Comparison of ENCODE assay signal across 8 mouse cellular contexts in genomic region chr5:137286655-137287031, GRCm38 (mm10). TPM values are rescaled to one million over a fixed set of nuclear protein-coding genes. Genes with fewer than 3 reads are reported as not detected.
DNase-seq lines count a peak whose midpoint lies in the region; ATAC-seq and TF ChIP-seq lines count a peak whose summit lies in the region.

No protein-coding gene starts in this region.

- no peak for TF ChIP-seq POLR2A in brain, embryonic 14.5 days (IDR thresholded peaks at IDR 0.05; ENCODE audit: borderline replicate concordance, extremely low read depth, insufficient read depth, insufficient read length, poor library complexity, severe bottlenecking)
- no peak for TF ChIP-seq POLR2A in testis, adult 2 months (IDR thresholded peaks at IDR 0.05; ENCODE audit: control insufficient read depth, low read depth, low read length)

- WGBS in heart, embryonic 14.5 days, result under 1% methylated on average over 16 of the region's 16 CpGs
- under 1% methylated on average over 14 of the region's 16 CpGs for WGBS in liver, postnatal 0 days (ENCODE audit: insufficient replicate concordance)
- 1% methylated on average over 14 of the region's 16 CpGs for WGBS in neural tube, embryonic 14.5 days

- TF ChIP-seq CTCF in C2C12 (IDR thresholded peaks at IDR 0.05; ENCODE audit: control insufficient read depth, insufficient read depth, insufficient read length), result peak; percentile 93
- TF ChIP-seq CTCF in brain, embryonic 14.5 days (IDR thresholded peaks at IDR 0.05; ENCODE audit: borderline replicate concordance, extremely low read depth, insufficient read depth, insufficient read length), result peak; percentile 91
- peak; percentile 95 for TF ChIP-seq CTCF in liver, postnatal 0 days (IDR thresholded peaks at IDR 0.05; ENCODE audit: low read depth)
- TF ChIP-seq CTCF in testis, adult 2 months (IDR thresholded peaks at IDR 0.05; ENCODE audit: control insufficient read depth, insufficient read depth, insufficient replicate concordance, low read depth, low read length), result peak; percentile 74; the same call in 1 of the 2 replicates

- peaks cover 29% of the 10 kb centered on the region for H3K27me3 ChIP-seq in C2C12 (ENCODE audit: control insufficient read depth, insufficient read depth, insufficient read length)
- peaks cover 40% of the 10 kb centered on the region for H3K27me3 ChIP-seq in heart, embryonic 14.5 days (ENCODE audit: control insufficient read depth, insufficient read depth, low read length)
- peaks cover 31% of the 10 kb centered on the region for H3K27me3 ChIP-seq in liver, postnatal 0 days (ENCODE audit: insufficient read depth, low read length)
- H3K27me3 ChIP-seq in neural tube, embryonic 14.5 days (ENCODE audit: control insufficient read depth, insufficient read depth, low read length), result peaks cover 6% of the 10 kb centered on the region; the same call in 1 of the 2 replicates
- 0 out of 2 replicates have a peak, but pooled peaks cover 3% of the 10 kb centered on the region for H3K27me3 ChIP-seq in testis, adult 2 months (ENCODE audit: control insufficient read depth, insufficient read depth, low read length)

- no peak for TF ChIP-seq EP300 in liver, postnatal 0 days (IDR thresholded peaks at IDR 0.05; ENCODE audit: low read depth)

- peak overlapping the region; percentile 90 for H3K4me2 ChIP-seq in heart, embryonic 14.5 days (ENCODE audit: low read length)
- peak overlapping the region; percentile 99 for H3K4me2 ChIP-seq in liver, postnatal 0 days (ENCODE audit: low read depth, low read length)
- H3K4me2 ChIP-seq in neural tube, embryonic 14.5 days (ENCODE audit: low read depth, low read length), result peak overlapping the region; percentile 71

- H3K9ac ChIP-seq in heart, embryonic 14.5 days (ENCODE audit: low read length), result peak overlapping the region; percentile 54; the same call in 1 of the 2 replicates
- H3K9ac ChIP-seq in liver, postnatal 0 days (replicated peaks), result no peak overlapping the region
- peak overlapping the region; percentile 55 for H3K9ac ChIP-seq in neural tube, embryonic 14.5 days (replicated peaks; ENCODE audit: low read depth, low read length)

- no peaks in the 10 kb centered on the region for H3K79me2 ChIP-seq in C2C12 (ENCODE audit: control insufficient read depth, insufficient read depth)

- no peaks in the 10 kb centered on the region for H3K79me3 ChIP-seq in C2C12 (ENCODE audit: low read depth)

- ATAC-seq in heart, embryonic 14.5 days (ENCODE audit: insufficient number of reproducible peaks, insufficient read depth, low FRiP score, low read depth), result peak; percentile 40; the same call in 1 of the 2 replicates
- ATAC-seq in liver, postnatal 0 days, result no peak
- peak; percentile 78 for ATAC-seq in neural tube, embryonic 14.5 days (ENCODE audit: low read depth)

- H3K27ac ChIP-seq in heart, embryonic 14.5 days (replicated peaks in 1 of 2; ENCODE audit: control insufficient read depth in 1 of 2, insufficient read depth in 1 of 2, low read depth in 2 of 2, low read length in 2 of 2), result no peak overlapping the region
- H3K27ac ChIP-seq in liver, postnatal 0 days (ENCODE audit: low read depth), result no peak overlapping the region
- H3K27ac ChIP-seq in neural tube, embryonic 14.5 days (ENCODE audit: low read depth, low read length), result peak overlapping the region; percentile 80; the same call in 1 of the 2 replicates
- H3K27ac ChIP-seq in testis, adult 2 months (ENCODE audit: control insufficient read depth, insufficient read depth, low read depth, low read length), result no peak overlapping the region

- no peak overlapping the region for H3ac ChIP-seq in C2C12 (ENCODE audit: control insufficient read depth, insufficient read length, low read depth)

- H3K9me3 ChIP-seq in heart, embryonic 14.5 days (ENCODE audit: control insufficient read depth, low read length), result no peaks in the 10 kb centered on the region
- no peaks in the 10 kb centered on the region for H3K9me3 ChIP-seq in liver, postnatal 0 days (ENCODE audit: low read length)
- no peaks in the 10 kb centered on the region for H3K9me3 ChIP-seq in neural tube, embryonic 14.5 days (ENCODE audit: control insufficient read depth, low read length)

- DNase-seq in brain, embryonic 14.5 days (ENCODE audit: low read depth), result peak; percentile 94
- peak; percentile 52 for DNase-seq in fibroblast of lung, adult 2 months (ENCODE audit: low read depth)
- peak; percentile 88 to 94 for DNase-seq in kidney, postnatal 25 days
- DNase-seq in liver, postnatal 0 days, result peak; percentile 93

- no peak overlapping the region for H3K4me3 ChIP-seq in C2C12 (ENCODE audit: insufficient read depth, poor library complexity, severe bottlenecking)
- peak overlapping the region; percentile 28 to 41 for H3K4me3 ChIP-seq in heart, embryonic 14.5 days (ENCODE audit: control insufficient read depth in 1 of 2, insufficient read depth in 1 of 2, low read depth in 1 of 2, low read length in 2 of 2)
- H3K4me3 ChIP-seq in liver, postnatal 0 days (ENCODE audit: low read depth, low read length), result peak overlapping the region; percentile 62
- peak overlapping the region; percentile 38 for H3K4me3 ChIP-seq in neural tube, embryonic 14.5 days (ENCODE audit: low read depth, low read length)
- H3K4me3 ChIP-seq in testis, adult 2 months (ENCODE audit: control insufficient read depth, low read depth, low read length), result no peak overlapping the region

- H3K36me3 ChIP-seq in C2C12 (ENCODE audit: control insufficient read depth, insufficient read depth), result no peaks in the 10 kb centered on the region
- no peaks in the 10 kb centered on the region for H3K36me3 ChIP-seq in heart, embryonic 14.5 days (ENCODE audit: control insufficient read depth, insufficient read depth, low read length)
- no peaks in the 10 kb centered on the region for H3K36me3 ChIP-seq in liver, postnatal 0 days (replicated peaks; ENCODE audit: insufficient read depth, low read length)
- H3K36me3 ChIP-seq in neural tube, embryonic 14.5 days (ENCODE audit: control insufficient read depth, insufficient read depth, low read length), result no peaks in the 10 kb centered on the region
- H3K36me3 ChIP-seq in testis, adult 2 months (ENCODE audit: control insufficient read depth, insufficient read depth, low read length), result no peaks in the 10 kb centered on the region

- peaks cover 13 to 27% of the 10 kb centered on the region in 2 experiments for H3K4me1 ChIP-seq in heart, embryonic 14.5 days (ENCODE audit: control insufficient read depth in 2 of 2, insufficient read depth in 2 of 2, low read length in 2 of 2)
- peaks cover 19% of the 10 kb centered on the region for H3K4me1 ChIP-seq in liver, postnatal 0 days (ENCODE audit: insufficient read depth)
- H3K4me1 ChIP-seq in neural tube, embryonic 14.5 days (ENCODE audit: control insufficient read depth, insufficient read depth, low read length), result peaks cover 9% of the 10 kb centered on the region; the same call in 1 of the 2 replicates
- peaks cover 16% of the 10 kb centered on the region for H3K4me1 ChIP-seq in testis, adult 2 months (ENCODE audit: control insufficient read depth, insufficient read depth, low read length)

TF ChIP-seq in C2C12, 6 proteins besides CTCF, POLR2A, EP300 and RAD21 (continues in another document):
- TF ChIP-seq MAX (IDR thresholded peaks at IDR 0.05) (no peak), MYOD1 (IDR thresholded peaks at IDR 0.05; ENCODE audit: control insufficient read depth, insufficient read length, low read depth) (no peak), FOSL1 (IDR thresholded peaks at IDR 0.05; ENCODE audit: insufficient read depth, low read length, poor library complexity, severe bottlenecking) (no peak), MYOG (IDR thresholded peaks at IDR 0.05; ENCODE audit: control insufficient read depth, extremely low read depth, insufficient read length) (no peak), CEBPB (IDR thresholded peaks at IDR 0.05; ENCODE audit: low read depth) (no peak)

RNA-seq across cellular contexts. Expression of gene Ache, which starts 0.7 kb away (rescaled TPM):
- polyA plus RNA-seq in C2C12 (2012; fragmentation: generic; extraction: Trizol), result 0.06 TPM
- polyA plus RNA-seq in brain, embryonic 14.5 days (2012; rRNA removed), result 18.8 and 32.5 TPM in 2 replicates
- polyA plus RNA-seq in heart, embryonic 14.5 days (2014; fragmentation: Nextera tagmentation; extraction: Ambion mirVana), result 11.2 and 12.5 TPM in 2 replicates
- polyA plus RNA-seq in liver, postnatal 0 days (2015; fragmentation: Nextera tagmentation; extraction: Ambion mirVana), result 10.3 and 11.1 TPM in 2 replicates
- 61.8 and 79.1 TPM in 2 replicates for polyA plus RNA-seq in neural tube, embryonic 14.5 days (2014; fragmentation: Nextera tagmentation; extraction: Ambion mirVana)
- polyA plus RNA-seq in testis, adult 2 months (2012; rRNA removed), result 0.09 and 0.30 TPM in 2 replicates

RNA-seq across cellular contexts. Expression of gene Ufsp1, which starts 7.8 kb away (rescaled TPM):
- 10.6 TPM for polyA plus RNA-seq in C2C12 (2012; fragmentation: generic; extraction: Trizol)
- polyA plus RNA-seq in brain, embryonic 14.5 days (2012; rRNA removed), result 10.0 and 11.9 TPM in 2 replicates
- polyA plus RNA-seq in heart, embryonic 14.5 days (2014; fragmentation: Nextera tagmentation; extraction: Ambion mirVana), result 7.1 and 7.4 TPM in 2 replicates
- polyA plus RNA-seq in liver, postnatal 0 days (2015; fragmentation: Nextera tagmentation; extraction: Ambion mirVana), result 9.1 and 9.5 TPM in 2 replicates
- polyA plus RNA-seq in neural tube, embryonic 14.5 days (2014; fragmentation: Nextera tagmentation; extraction: Ambion mirVana), result 19.7 and 24.0 TPM in 2 replicates
- polyA plus RNA-seq in testis, adult 2 months (2012; rRNA removed), result 1.6 and 1.7 TPM in 2 replicates

RNA-seq across cellular contexts. Expression of gene Srrt, which starts 20.8 kb away (rescaled TPM):
- 130 TPM for polyA plus RNA-seq in C2C12 (2012; fragmentation: generic; extraction: Trizol)
- 211 and 216 TPM in 2 replicates for polyA plus RNA-seq in brain, embryonic 14.5 days (2012; rRNA removed)
- polyA plus RNA-seq in heart, embryonic 14.5 days (2014; fragmentation: Nextera tagmentation; extraction: Ambion mirVana), result 58.6 and 69.9 TPM in 2 replicates
- polyA plus RNA-seq in liver, postnatal 0 days (2015; fragmentation: Nextera tagmentation; extraction: Ambion mirVana), result 24.1 and 28.2 TPM in 2 replicates
- polyA plus RNA-seq in neural tube, embryonic 14.5 days (2014; fragmentation: Nextera tagmentation; extraction: Ambion mirVana), result 81.8 and 91.5 TPM in 2 replicates
- polyA plus RNA-seq in testis, adult 2 months (2012; rRNA removed), result 174 and 178 TPM in 2 replicates

RNA-seq across cellular contexts. Expression of gene Trip6, which starts 27.6 kb away (rescaled TPM):
- polyA plus RNA-seq in C2C12 (2012; fragmentation: generic; extraction: Trizol), result 80.0 TPM
- polyA plus RNA-seq in brain, embryonic 14.5 days (2012; rRNA removed), result 25.7 and 33.0 TPM in 2 replicates
- polyA plus RNA-seq in heart, embryonic 14.5 days (2014; fragmentation: Nextera tagmentation; extraction: Ambion mirVana), result 32.3 and 38.9 TPM in 2 replicates
- polyA plus RNA-seq in liver, postnatal 0 days (2015; fragmentation: Nextera tagmentation; extraction: Ambion mirVana), result 7.5 and 9.2 TPM in 2 replicates
- 8.0 and 11.5 TPM in 2 replicates for polyA plus RNA-seq in neural tube, embryonic 14.5 days (2014; fragmentation: Nextera tagmentation; extraction: Ambion mirVana)
- 4.1 and 5.2 TPM in 2 replicates for polyA plus RNA-seq in testis, adult 2 months (2012; rRNA removed)

RNA-seq across cellular contexts. Expression of gene Slc12a9, which starts 46.8 kb away (rescaled TPM):
- 7.3 TPM for polyA plus RNA-seq in C2C12 (2012; fragmentation: generic; extraction: Trizol)
- 34.0 and 34.8 TPM in 2 replicates for polyA plus RNA-seq in brain, embryonic 14.5 days (2012; rRNA removed)
- polyA plus RNA-seq in heart, embryonic 14.5 days (2014; fragmentation: Nextera tagmentation; extraction: Ambion mirVana), result 5.3 and 5.7 TPM in 2 replicates
- 2.9 and 3.2 TPM in 2 replicates for polyA plus RNA-seq in liver, postnatal 0 days (2015; fragmentation: Nextera tagmentation; extraction: Ambion mirVana)
- 16.4 and 17.8 TPM in 2 replicates for polyA plus RNA-seq in neural tube, embryonic 14.5 days (2014; fragmentation: Nextera tagmentation; extraction: Ambion mirVana)
- polyA plus RNA-seq in testis, adult 2 months (2012; rRNA removed), result 3.6 and 4.4 TPM in 2 replicates

Comparison
In these comparisons a context has a peak if more than half of its experiments do, and no peak if none do; other contexts are left out.
1. H3K4me3 ChIP-seq: peak in heart, embryonic 14.5 days (2 of 2), liver, postnatal 0 days (single experiment) and neural tube, embryonic 14.5 days (single experiment); none in C2C12 (single experiment) and testis, adult 2 months (single experiment).
2. Peak in every context shown above with its lines, with median percentiles within 50 percentile points of each other: CTCF ChIP-seq, DNase-seq and H3K4me2 ChIP-seq.